ENCODE assay signal across 19 mouse cellular contexts in the genomic region with DNA sequence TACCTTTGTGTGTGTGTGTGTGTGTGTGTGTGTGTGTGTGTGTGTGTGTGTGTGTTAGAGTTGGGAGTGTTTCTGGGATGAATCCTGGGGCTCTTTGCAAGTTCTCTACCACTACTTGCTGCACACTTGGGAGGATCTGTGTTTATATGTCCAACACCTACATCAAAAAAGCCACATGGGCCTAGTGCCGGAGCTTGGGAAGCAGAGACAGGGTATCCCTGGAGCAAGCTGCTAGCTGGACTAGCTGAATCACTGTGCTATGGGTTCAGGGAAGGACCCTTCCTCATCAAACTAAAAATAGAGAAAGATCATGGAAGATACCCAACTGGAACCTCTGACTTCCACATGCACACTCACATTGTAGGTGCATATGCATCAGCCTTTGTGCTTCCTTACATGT.
DNase-seq lines count a peak whose midpoint lies in the region; ATAC-seq and TF ChIP-seq lines count a peak whose summit lies in the region.
"Had no signal": no experiment of that assay in that cellular context is flagged by ENCODE, and none has a peak within 500 bp of the region (broad histone marks: within the 10 kb centered on the region; RNA-seq: fewer than 3 reads in every experiment).

No protein-coding gene starts in this region.

- no peak overlapping the region for H3K27ac ChIP-seq in heart, embryonic 12.5 days (ENCODE audit: poor library complexity, severe bottlenecking)
- no peak overlapping the region for H3K27ac ChIP-seq in midbrain, embryonic 11.5 days (ENCODE audit: low read depth, low read length)
- H3K27ac ChIP-seq in midbrain, postnatal 0 days (ENCODE audit: low read depth, low read length) = no peak overlapping the region

- TF ChIP-seq CTCF in midbrain, postnatal 0 days (IDR thresholded peaks at IDR 0.05) = no peak

- H3K4me3 ChIP-seq in heart, embryonic 12.5 days = no peak overlapping the region
- no peak overlapping the region for H3K4me3 ChIP-seq in midbrain, embryonic 11.5 days (ENCODE audit: low read depth, low read length)
- no peak overlapping the region for H3K4me3 ChIP-seq in midbrain, postnatal 0 days (ENCODE audit: low read depth, low read length)

- no peaks in the 10 kb centered on the region for H3K36me3 ChIP-seq in heart, embryonic 12.5 days
- H3K36me3 ChIP-seq in midbrain, embryonic 11.5 days (ENCODE audit: control insufficient read depth, insufficient read depth, low read length) = no peaks in the 10 kb centered on the region
- H3K36me3 ChIP-seq in midbrain, postnatal 0 days (ENCODE audit: insufficient read depth, low read length) = no peaks in the 10 kb centered on the region
- H3K36me3 ChIP-seq: G1E had no signal

- ATAC-seq in heart, embryonic 12.5 days (ENCODE audit: insufficient number of reproducible peaks, low FRiP score) = no peak
- ATAC-seq in midbrain, embryonic 11.5 days (ENCODE audit: low FRiP score) = no peak
- no peak for ATAC-seq in midbrain, postnatal 0 days (ENCODE audit: low FRiP score)
- ATAC-seq: activated CD4-positive, CD25-positive, alpha-beta regulatory T cell, adult 4 months; CD4-positive, CD25-positive, alpha-beta regulatory T cell, adult 4 months; Patski had no signal

- no peak overlapping the region for H3K4me2 ChIP-seq in heart, embryonic 12.5 days
- H3K4me2 ChIP-seq in midbrain, embryonic 11.5 days = no peak overlapping the region
- H3K4me2 ChIP-seq in midbrain, postnatal 0 days (ENCODE audit: low read depth, low read length, poor library complexity, severe bottlenecking) = no peak overlapping the region

- no peaks in the 10 kb centered on the region for H3K27me3 ChIP-seq in heart, embryonic 12.5 days (replicated peaks)
- no peaks in the 10 kb centered on the region; the same call in 1 of the 2 replicates for H3K27me3 ChIP-seq in midbrain, embryonic 11.5 days (ENCODE audit: control insufficient read depth, insufficient read depth, low read length)
- no peaks in the 10 kb centered on the region for H3K27me3 ChIP-seq in midbrain, postnatal 0 days (ENCODE audit: insufficient read depth, low read length)
- H3K27me3 ChIP-seq: CH12.LX had no signal

- H3K9me3 ChIP-seq in heart, embryonic 12.5 days (replicated peaks) = no peaks in the 10 kb centered on the region
- no peaks in the 10 kb centered on the region for H3K9me3 ChIP-seq in midbrain, embryonic 11.5 days (ENCODE audit: control insufficient read depth, low read length)
- no peaks in the 10 kb centered on the region for H3K9me3 ChIP-seq in midbrain, postnatal 0 days (ENCODE audit: low read length)

- no peak overlapping the region for H3K9ac ChIP-seq in heart, embryonic 12.5 days
- H3K9ac ChIP-seq in midbrain, embryonic 11.5 days (ENCODE audit: low read length) = no peak overlapping the region
- H3K9ac ChIP-seq in midbrain, postnatal 0 days (replicated peaks; ENCODE audit: low read length, poor library complexity, severe bottlenecking) = no peak overlapping the region

- peak; percentile 57 for DNase-seq in heart, adult 11 months
- peak; percentile 60 for DNase-seq in midbrain, embryonic 11.5 days (ENCODE audit: low spot score, missing footprints)
- no peak for DNase-seq in midbrain, postnatal 0 days (ENCODE audit: low spot score)
- DNase-seq: adrenal gland, adult 2 months; adrenal gland, adult 8-10 months; adrenal gland, postnatal 10 days; adrenal gland, postnatal 14 days; adrenal gland, postnatal 25 days; adrenal gland, postnatal 36 days; B cell, adult 2 months; cerebellum, adult 11 months; cerebellum, adult 11-12 months; cerebellum, adult 18-20 months had no signal

- 79% methylated on average over 1 of the region's 1 CpGs for WGBS in heart, embryonic 12.5 days
- WGBS in midbrain, embryonic 11.5 days = 87% methylated on average over 1 of the region's 1 CpGs
- 100% methylated on average over 1 of the region's 1 CpGs for WGBS in midbrain, postnatal 0 days

- H3K4me1 ChIP-seq in heart, embryonic 12.5 days (replicated peaks) = no peaks in the 10 kb centered on the region
- no peaks in the 10 kb centered on the region for H3K4me1 ChIP-seq in midbrain, embryonic 11.5 days (ENCODE audit: control insufficient read depth, insufficient read depth, low read length)
- no peaks in the 10 kb centered on the region for H3K4me1 ChIP-seq in midbrain, postnatal 0 days (ENCODE audit: insufficient read depth, low read length)
